Mouse (Mus musculus) lung, embryonic 15.5 days (tissue): ENCODE measurements around the gene Jazf1. TPM values are rescaled to one million over a fixed set of nuclear protein-coding genes. Genes with fewer than 3 reads are reported as not detected.

ENCODE experiments used
- ATAC-seq: fragments of 200-750 bp; cut with Nextera tagmentation; 2 replicates; pipeline ENCODE4 v1.8.0; 2017; ENCODE audit warnings: moderate number of reproducible peaks, borderline replicate concordance; ENCODE audit not compliant: low FRiP score, low TSS enrichment; ENCODE audit errors: extremely low read depth
- H3K27ac ChIP-seq: fragments of 300-500 bp; sonication (generic); 2 replicates; pipeline ENCODE4 v1.5.1; 2015; ENCODE audit warnings: moderate library complexity, mild to moderate bottlenecking, inconsistent platforms
- H3K27me3 ChIP-seq: fragments of 300-500 bp; sonication (generic); 2 replicates; pipeline ENCODE4 v1.6.1; 2015; ENCODE audit warnings: inconsistent platforms
- H3K36me3 ChIP-seq: fragments of 300-500 bp; sonication (generic); 2 replicates; pipeline ENCODE4 v1.6.1; 2015; ENCODE audit warnings: inconsistent platforms
- H3K4me1 ChIP-seq: fragments of 300-500 bp; sonication (generic); 2 replicates; pipeline ENCODE4 v1.6.1; 2015; ENCODE audit warnings: inconsistent platforms
- H3K4me2 ChIP-seq: fragments of 300-500 bp; sonication (generic); 2 replicates; pipeline ENCODE4 v1.6.1; 2015; ENCODE audit warnings: inconsistent platforms, mild to moderate bottlenecking, moderate library complexity
- H3K4me3 ChIP-seq: fragments of 300-500 bp; sonication (generic); 2 replicates; pipeline ENCODE4 v1.5.1; 2015; ENCODE audit warnings: mild to moderate bottlenecking, inconsistent platforms
- H3K9ac ChIP-seq: fragments of 300-500 bp; sonication (generic); 2 replicates; pipeline ENCODE4 v1.6.1; 2015; ENCODE audit warnings: inconsistent platforms
- H3K9me3 ChIP-seq: fragments of 300-500 bp; sonication (generic); 2 replicates; pipeline ENCODE4 v1.6.1; 2016; ENCODE audit warnings: inconsistent platforms
- WGBS: fragments of 180-500 bp; shearing (Covaris S2); methylation state at CpG from one replicate; pipeline ENCODE4 v1.1.7; 2015; 5-methylcytosine and 5-hydroxymethylcytosine counted together
- polyA plus RNA-seq: library from polyadenylated mRNA; unstranded; fragments of >200 nt; fragmentation: Nextera tagmentation; extraction: Ambion mirVana; gene quantifications from 2 replicates; pipeline ENCODE4 v1.2.1, GENCODE M21; 2015

The Jazf1 gene
- polyA plus RNA-seq, 1 experiment from 2014 or later = 4.7 TPM

DNA sequence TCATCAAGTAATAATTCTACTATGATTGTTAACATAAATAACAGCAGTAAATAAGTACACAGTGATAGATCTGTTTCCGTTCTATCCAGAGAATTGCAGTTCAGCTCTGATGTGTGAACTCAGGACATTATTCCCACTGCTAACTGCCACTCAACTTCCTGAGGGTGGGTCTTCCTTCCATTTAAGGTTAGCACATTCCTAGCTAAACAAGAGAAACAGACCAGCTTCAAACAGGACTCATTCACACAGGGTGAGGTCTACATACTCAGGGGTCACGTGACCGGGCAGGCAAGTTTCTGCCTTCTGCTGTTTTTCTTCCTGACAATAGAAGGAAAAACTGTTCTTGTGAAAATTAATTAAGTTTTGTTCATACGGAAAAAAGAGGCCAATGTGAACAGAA is 230.6 kb downstream of the Jazf1 start:
- WGBS = 55% methylated on average over 4 of the region's 4 CpGs
- Histone ChIP-seq H3K4me3 (no peak overlapping the region), H3K4me1 (peaks cover 8% of the 10 kb centered on the region; the same call in 1 of the 2 replicates), H3K9ac (no peak overlapping the region), H3K9me3 (no peaks in the 10 kb centered on the region), H3K27ac (no peak overlapping the region), H3K36me3 (no peaks in the 10 kb centered on the region), H3K4me2 (no peak overlapping the region), H3K27me3 (no peaks in the 10 kb centered on the region)
- ATAC-seq = no peak

DNA sequence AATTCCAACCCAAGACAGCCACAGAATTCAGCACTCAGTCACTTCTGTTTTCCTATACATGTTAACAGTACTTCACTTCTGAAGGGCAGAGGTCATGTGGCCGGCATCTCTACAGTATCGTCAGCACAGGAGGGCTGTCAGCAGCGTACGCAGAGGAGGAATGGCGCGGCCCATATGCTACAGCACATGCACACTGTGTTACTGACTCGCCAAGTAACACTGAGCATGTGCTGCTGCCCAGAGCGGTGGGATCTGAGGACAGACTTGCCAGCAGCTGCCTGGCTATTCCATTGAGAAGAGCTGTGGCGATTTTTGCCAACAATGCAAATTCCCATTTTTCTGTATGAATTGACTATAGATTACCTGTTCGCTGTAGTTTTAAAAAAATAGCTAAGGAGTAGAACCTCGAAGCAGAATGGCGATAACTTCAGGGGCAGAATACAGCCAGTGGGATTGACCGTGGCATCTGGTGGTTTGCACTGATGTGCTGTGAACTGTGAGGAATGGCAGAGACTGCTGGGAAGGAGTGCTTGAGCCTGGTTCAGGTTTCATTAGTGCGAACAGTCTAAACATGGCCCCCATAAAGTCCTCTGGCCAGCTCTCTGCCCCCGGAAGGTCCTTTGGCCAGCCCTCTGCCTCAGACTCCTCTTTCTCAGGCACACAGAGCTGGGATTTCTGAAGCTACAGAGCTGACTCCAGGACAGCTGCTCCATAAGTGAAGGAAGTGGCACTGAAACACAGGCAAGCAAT is 232.1 kb downstream of the Jazf1 start:
- Histone ChIP-seq H3K9ac (no peak overlapping the region), H3K27me3 (no peaks in the 10 kb centered on the region), H3K4me3 (no peak overlapping the region), H3K36me3 (no peaks in the 10 kb centered on the region), H3K27ac (no peak overlapping the region), H3K4me1 (peaks cover 8% of the 10 kb centered on the region; the same call in 1 of the 2 replicates), H3K9me3 (no peaks in the 10 kb centered on the region), H3K4me2 (no peak overlapping the region)
- 63% methylated on average over 15 of the region's 15 CpGs for WGBS
- ATAC-seq = no peak

DNA sequence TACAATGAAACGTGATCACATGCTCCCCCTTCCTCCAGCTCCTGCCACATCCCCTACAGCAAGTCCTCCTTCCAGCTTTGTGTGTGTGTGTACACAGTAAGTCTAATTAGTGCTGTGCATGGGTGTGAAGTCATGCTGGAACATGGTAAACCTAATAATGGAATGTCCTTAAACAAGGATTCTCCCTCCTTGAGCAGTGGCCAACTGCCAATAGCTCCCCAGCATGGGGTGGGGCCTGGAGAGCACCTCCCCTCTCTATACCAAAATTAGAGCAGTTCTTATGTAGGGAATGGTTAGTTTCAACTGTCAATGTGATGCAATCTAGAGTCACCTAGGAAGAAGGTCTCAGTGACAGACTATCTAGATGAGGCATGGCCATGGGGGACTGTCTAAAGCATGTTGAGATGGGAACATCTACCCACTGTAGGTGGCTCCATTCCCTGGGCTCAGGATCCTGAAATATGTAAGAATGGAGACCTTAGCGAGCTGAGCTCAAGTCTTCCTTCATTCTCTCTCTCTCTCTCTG is 240.6 kb downstream of the Jazf1 start:
- no peaks in the 10 kb centered on the region for H3K9me3 ChIP-seq
- no peak for ATAC-seq
- no peak overlapping the region for H3K27ac ChIP-seq
- no peak overlapping the region for H3K9ac ChIP-seq
- 79% methylated on average over 2 of the region's 2 CpGs for WGBS
- no peaks in the 10 kb centered on the region for H3K4me1 ChIP-seq
- no peak overlapping the region for H3K4me2 ChIP-seq
- H3K27me3 ChIP-seq = no peaks in the 10 kb centered on the region
- H3K36me3 ChIP-seq = no peaks in the 10 kb centered on the region
- no peak overlapping the region for H3K4me3 ChIP-seq

DNA sequence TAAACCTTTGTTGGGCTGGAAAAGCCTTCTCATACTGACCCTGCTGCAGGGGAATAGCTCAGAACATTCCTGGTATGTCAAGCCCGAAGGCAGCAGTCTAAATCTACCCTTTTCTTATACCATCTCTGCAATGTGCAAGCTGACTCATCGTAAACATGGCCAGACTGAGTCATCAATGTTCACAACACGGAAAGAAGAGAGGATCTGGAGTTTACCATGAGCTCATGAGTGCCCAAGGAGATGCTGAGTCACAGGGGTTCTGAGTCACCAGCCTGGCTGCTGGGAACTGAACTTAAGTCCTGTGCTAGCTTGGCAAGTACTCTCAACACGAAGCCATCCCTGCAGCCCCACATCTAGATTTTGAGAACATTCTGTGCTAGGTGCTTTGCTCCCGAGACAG is 242.9 kb downstream of the Jazf1 start:
- Histone ChIP-seq H3K27me3 (no peaks in the 10 kb centered on the region), H3K4me1 (no peaks in the 10 kb centered on the region), H3K4me3 (no peak overlapping the region), H3K4me2 (no peak overlapping the region), H3K9me3 (no peaks in the 10 kb centered on the region), H3K9ac (no peak overlapping the region), H3K27ac (no peak overlapping the region), H3K36me3 (no peaks in the 10 kb centered on the region)
- no peak for ATAC-seq
- 70% methylated on average over 5 of the region's 5 CpGs for WGBS

DNA sequence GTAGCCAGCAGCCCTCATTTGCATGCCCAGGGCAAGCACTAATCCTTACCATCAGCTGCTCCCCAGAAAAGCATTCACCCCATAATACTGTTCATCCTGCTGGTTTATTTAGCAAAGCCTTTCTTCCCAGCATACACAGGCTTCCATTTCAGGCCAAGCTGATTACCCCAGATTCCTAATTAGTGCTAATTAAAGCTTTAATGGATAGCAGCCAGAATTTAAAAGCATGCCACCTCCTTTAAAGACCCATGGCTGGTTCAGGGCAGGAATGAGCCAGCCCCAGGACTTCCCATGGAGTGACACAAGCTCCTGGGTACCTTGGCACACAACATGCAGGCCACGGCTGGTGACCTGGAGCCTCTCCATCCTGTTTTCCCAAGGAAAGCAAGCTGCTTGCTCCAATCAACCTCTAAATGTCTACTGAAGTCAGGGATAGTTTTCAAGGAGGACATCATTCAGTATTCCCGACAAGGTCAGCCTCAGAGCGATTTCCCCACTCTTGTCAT is 243.4 kb downstream of the Jazf1 start:
- Histone ChIP-seq H3K27me3 (no peaks in the 10 kb centered on the region), H3K4me3 (no peak overlapping the region), H3K4me1 (no peaks in the 10 kb centered on the region), H3K27ac (no peak overlapping the region), H3K9me3 (no peaks in the 10 kb centered on the region), H3K36me3 (no peaks in the 10 kb centered on the region), H3K9ac (no peak overlapping the region), H3K4me2 (no peak overlapping the region)
- ATAC-seq = no peak
- WGBS = 82% methylated on average over 3 of the region's 3 CpGs

DNA sequence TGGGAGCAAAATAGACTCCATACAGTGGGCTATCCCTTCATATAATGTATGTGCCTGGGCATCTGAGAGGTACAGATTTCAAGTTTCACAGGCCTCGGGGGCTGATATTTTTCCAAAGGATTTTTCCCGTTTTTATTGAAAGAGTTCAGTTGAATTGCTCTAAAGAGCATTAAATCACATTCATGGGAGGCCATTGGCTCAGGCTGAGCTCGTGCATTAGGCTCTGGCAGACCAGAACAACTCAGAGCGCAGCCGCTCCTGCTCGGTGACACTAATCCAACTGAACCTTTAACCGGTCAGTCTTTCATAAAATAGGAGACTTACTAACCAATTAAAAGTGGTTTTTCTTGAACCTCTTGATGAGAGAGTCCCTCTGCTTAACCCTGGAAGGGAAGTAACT is 245.4 kb downstream of the Jazf1 start:
- no peak overlapping the region for H3K4me2 ChIP-seq
- H3K9ac ChIP-seq = no peak overlapping the region
- H3K36me3 ChIP-seq = no peaks in the 10 kb centered on the region
- no peaks in the 10 kb centered on the region for H3K9me3 ChIP-seq
- ATAC-seq = no peak
- no peak overlapping the region for H3K27ac ChIP-seq
- WGBS = 84% methylated on average over 7 of the region's 7 CpGs
- no peaks in the 10 kb centered on the region for H3K27me3 ChIP-seq
- H3K4me3 ChIP-seq = no peak overlapping the region
- no peaks in the 10 kb centered on the region for H3K4me1 ChIP-seq

DNA sequence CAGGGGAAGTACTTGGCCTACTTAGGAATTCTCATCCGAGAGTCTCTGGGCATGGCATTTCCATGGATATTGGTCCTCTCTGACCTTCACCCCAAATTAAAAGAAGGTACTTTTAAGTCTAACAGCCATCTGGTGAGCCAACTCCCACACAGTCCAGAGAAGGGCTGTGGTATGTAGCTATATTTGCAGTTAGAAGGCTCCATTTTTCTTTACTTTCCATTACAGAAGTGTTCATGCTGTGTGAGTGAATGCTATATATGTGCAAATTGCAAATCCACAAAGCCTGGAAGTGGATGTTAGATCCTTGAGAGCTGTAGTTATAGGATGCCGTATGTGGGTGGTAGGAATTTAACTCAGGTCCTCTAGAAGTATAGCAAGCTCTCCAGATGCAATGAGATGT is 245.8 kb downstream of the Jazf1 start:
- no peaks in the 10 kb centered on the region for H3K4me1 ChIP-seq
- H3K36me3 ChIP-seq = no peaks in the 10 kb centered on the region
- no peak overlapping the region for H3K4me3 ChIP-seq
- no peak overlapping the region for H3K27ac ChIP-seq
- H3K4me2 ChIP-seq = no peak overlapping the region
- 91% methylated on average over 2 of the region's 2 CpGs for WGBS
- no peak for ATAC-seq
- H3K27me3 ChIP-seq = no peaks in the 10 kb centered on the region
- H3K9ac ChIP-seq = no peak overlapping the region
- no peaks in the 10 kb centered on the region for H3K9me3 ChIP-seq

DNA sequence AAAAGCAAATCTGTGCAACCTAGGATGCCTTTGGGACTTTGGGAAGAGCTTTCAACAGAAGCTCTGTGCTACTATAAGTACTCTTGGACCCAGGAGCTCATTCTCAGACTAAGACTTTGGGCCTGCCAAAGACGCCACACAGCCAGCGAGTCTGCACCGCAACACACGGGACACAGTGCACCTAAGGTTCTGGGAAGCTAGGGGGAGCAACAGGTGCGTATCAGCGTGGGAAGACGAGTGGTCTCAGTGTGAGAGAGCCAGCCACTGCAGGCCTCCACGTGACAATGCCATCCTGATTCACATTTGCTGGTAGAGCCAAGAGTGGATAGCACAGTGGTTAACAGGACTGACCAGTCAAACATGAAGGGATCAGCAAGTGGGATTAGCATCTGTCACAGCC is 249.1 kb downstream of the Jazf1 start:
- no peaks in the 10 kb centered on the region for H3K27me3 ChIP-seq
- no peak overlapping the region for H3K27ac ChIP-seq
- ATAC-seq = no peak
- H3K9ac ChIP-seq = no peak overlapping the region
- 72% methylated on average over 8 of the region's 8 CpGs for WGBS
- H3K9me3 ChIP-seq = no peaks in the 10 kb centered on the region
- H3K4me3 ChIP-seq = no peak overlapping the region
- H3K4me2 ChIP-seq = no peak overlapping the region
- H3K36me3 ChIP-seq = no peaks in the 10 kb centered on the region
- no peaks in the 10 kb centered on the region for H3K4me1 ChIP-seq

DNA sequence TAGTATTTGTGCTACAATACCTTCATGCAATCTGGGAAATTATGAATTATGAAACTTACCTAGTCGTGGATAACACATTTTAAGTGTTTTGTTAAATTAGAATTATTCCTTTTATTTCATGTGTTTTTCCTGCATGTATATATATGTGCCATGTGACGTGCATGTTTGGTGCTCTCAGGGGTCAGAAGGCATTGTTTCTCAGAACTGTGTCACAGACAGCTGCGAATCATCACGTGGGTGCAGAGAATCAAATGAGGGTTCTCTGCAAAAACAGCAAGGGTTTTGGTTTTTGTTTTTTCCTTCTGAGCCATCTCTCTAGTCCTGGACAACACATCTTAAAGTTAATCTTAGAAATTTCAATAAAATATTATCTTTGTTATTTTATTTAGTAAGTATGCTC is 250.4 kb downstream of the Jazf1 start:
- Histone ChIP-seq H3K4me3 (no peak overlapping the region), H3K27me3 (no peaks in the 10 kb centered on the region), H3K4me1 (no peaks in the 10 kb centered on the region), H3K4me2 (no peak overlapping the region), H3K27ac (no peak overlapping the region), H3K36me3 (no peaks in the 10 kb centered on the region), H3K9me3 (no peaks in the 10 kb centered on the region), H3K9ac (no peak overlapping the region)
- ATAC-seq = no peak
- 81% methylated on average over 4 of the region's 4 CpGs for WGBS

DNA sequence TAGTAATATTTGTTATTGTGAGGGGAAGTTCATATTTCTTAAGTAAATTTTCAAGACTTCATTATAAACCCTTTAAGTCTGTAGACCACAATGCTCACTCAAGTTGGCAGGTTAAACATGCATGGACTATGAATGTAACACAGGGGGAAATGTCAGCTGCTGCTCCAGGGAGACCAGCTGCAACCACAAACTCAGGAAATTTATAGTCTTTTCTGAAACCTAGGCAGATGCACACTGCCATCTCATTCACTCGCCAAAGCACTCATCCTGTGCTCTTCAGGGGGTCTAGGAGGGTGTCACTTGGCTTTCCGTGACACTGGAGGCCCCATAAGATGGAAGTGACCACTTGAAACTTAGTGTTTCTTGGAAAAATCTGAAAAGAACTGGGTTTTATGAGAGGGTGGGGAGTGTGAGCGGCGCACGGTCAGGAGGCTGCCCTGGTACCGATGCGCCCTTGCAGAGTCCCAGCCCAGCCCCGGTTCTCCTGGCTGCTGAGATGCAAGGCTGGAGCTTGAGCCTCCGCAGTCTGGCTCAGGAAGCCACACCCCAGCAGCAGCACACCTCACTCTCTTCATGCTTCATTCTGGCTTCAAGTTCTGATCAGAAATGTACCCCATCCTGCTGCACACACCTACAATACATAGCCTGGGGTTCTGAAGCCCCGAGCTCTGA is 251.1 kb downstream of the Jazf1 start:
- H3K9ac ChIP-seq = no peak overlapping the region
- 76% methylated on average over 10 of the region's 10 CpGs for WGBS
- ATAC-seq = no peak
- no peak overlapping the region for H3K27ac ChIP-seq
- H3K36me3 ChIP-seq = no peaks in the 10 kb centered on the region
- H3K27me3 ChIP-seq = no peaks in the 10 kb centered on the region
- H3K4me2 ChIP-seq = no peak overlapping the region
- no peaks in the 10 kb centered on the region for H3K4me1 ChIP-seq
- no peak overlapping the region for H3K4me3 ChIP-seq
- H3K9me3 ChIP-seq = no peaks in the 10 kb centered on the region

DNA sequence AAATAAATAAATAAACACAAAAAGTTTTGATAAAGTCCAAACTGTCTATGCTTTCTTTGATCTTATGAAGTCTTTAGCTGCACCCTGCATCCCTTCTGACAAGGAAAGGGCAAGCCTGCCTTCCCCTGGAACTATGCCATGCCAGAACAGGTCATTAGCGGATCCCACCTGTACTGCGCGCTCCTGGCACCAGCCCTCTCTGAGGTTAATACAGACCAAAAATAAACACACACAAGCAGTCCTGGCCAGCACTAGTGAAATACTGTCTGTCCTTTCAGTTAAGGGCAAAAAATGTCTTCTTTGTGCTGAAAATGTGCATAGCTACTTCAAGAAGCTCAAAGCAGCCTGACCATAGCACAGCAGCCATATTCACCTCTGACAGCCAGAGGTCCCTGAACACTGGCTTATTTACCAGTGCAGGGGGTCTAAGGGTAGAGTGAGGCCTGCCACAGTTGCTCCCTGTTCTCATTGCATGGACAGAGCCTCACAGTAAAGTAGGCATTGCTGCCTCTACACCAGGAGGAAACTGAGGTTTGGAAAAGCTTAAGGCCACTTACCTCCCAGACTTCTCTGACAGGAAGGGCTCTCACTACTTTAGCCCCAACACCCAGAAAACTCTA is 263.1 kb downstream of the Jazf1 start:
- H3K36me3 ChIP-seq = no peaks in the 10 kb centered on the region
- H3K4me3 ChIP-seq = no peak overlapping the region
- no peak overlapping the region for H3K27ac ChIP-seq
- no peaks in the 10 kb centered on the region for H3K27me3 ChIP-seq
- no peak overlapping the region for H3K4me2 ChIP-seq
- no peak overlapping the region for H3K9ac ChIP-seq
- no peak for ATAC-seq
- 82% methylated on average over 3 of the region's 3 CpGs for WGBS
- H3K4me1 ChIP-seq = no peaks in the 10 kb centered on the region
- H3K9me3 ChIP-seq = no peaks in the 10 kb centered on the region

DNA sequence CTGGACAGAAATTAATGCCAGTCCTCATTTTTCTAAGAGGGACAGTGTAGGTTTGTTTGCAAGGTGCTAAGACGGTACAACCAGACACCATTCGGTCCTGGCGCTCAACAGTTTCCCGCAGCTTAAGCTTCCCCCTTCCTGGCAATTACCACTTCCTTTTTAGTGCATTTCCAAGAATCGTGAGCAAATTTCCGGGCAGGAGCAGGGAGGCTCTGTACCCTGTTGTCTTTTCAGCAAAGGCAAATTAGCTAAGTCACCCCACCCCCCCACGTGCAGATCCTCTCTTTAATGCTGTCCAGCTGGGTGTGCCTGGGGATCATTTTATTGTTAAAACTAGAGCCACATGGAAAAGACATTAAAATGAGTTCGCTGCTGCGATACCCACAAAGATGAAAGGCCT is 266.2 kb downstream of the Jazf1 start:
- no peaks in the 10 kb centered on the region for H3K4me1 ChIP-seq
- 55% methylated on average over 9 of the region's 9 CpGs for WGBS
- H3K27me3 ChIP-seq = no peaks in the 10 kb centered on the region
- H3K9ac ChIP-seq = no peak overlapping the region
- no peak overlapping the region for H3K4me3 ChIP-seq
- H3K4me2 ChIP-seq = no peak overlapping the region
- ATAC-seq = no peak
- H3K9me3 ChIP-seq = no peaks in the 10 kb centered on the region
- no peaks in the 10 kb centered on the region for H3K36me3 ChIP-seq
- no peak overlapping the region for H3K27ac ChIP-seq
